Mouse (Mus musculus) forebrain, embryonic 14.5 days (tissue): ENCODE measurements at regions not wholly inside any gene's neighbourhood (a gene's known extent, or its start where the extent isn't known, plus 50 kb on each side); places are given as distances from the start of the nearest gene placed in this dataset.

Experiments used
- ATAC-seq: fragments of 200-750 bp; cut with Nextera tagmentation; 2 replicates; pipeline ENCODE4 v1.8.0; 2017; ENCODE audit warnings: mild to moderate bottlenecking, moderate library complexity
- DNase-seq: peaks from one replicate; pipeline ENCODE4 v3.0.0-alpha.2; 2015; ENCODE audit warnings: low spot score
- H3K27ac ChIP-seq: fragments of 300-500 bp; sonication (generic); 2 replicates; pipeline ENCODE4 v1.5.1; 2014; ENCODE audit warnings: low read depth, mild to moderate bottlenecking, control low read depth, low read length, moderate library complexity
- H3K27me3 ChIP-seq: fragments of 300-500 bp; sonication (generic); replicated peaks from 2 replicates; pipeline ENCODE4 v1.6.1; 2014; ENCODE audit warnings: low read length, control low read depth, mixed read lengths; ENCODE audit not compliant: control insufficient read depth, insufficient read depth
- H3K36me3 ChIP-seq: fragments of 300-500 bp; sonication (generic); 2 replicates; pipeline ENCODE4 v1.6.1; 2014; ENCODE audit warnings: low read length, control low read depth; ENCODE audit not compliant: control insufficient read depth, insufficient read depth
- H3K4me1 ChIP-seq: fragments of 300-500 bp; sonication (generic); 2 replicates; pipeline ENCODE4 v1.6.1; 2014; ENCODE audit warnings: antibody characterized with exemption, low read length, control low read depth; ENCODE audit not compliant: control insufficient read depth, insufficient read depth
- H3K4me2 ChIP-seq: fragments of 300-500 bp; sonication (generic); 2 replicates; pipeline ENCODE4 v1.6.1; 2014; ENCODE audit warnings: mild to moderate bottlenecking, control low read depth, low read length
- H3K4me3 ChIP-seq: fragments of 300-500 bp; sonication (generic); 2 replicates; pipeline ENCODE4 v1.5.1; 2014; ENCODE audit warnings: low read depth, low read length, control low read depth
- H3K9ac ChIP-seq: fragments of 300-500 bp; sonication (generic); 2 replicates; pipeline ENCODE4 v1.6.1; 2014; ENCODE audit warnings: mild to moderate bottlenecking, low read length, control low read depth, moderate library complexity
- H3K9me3 ChIP-seq: fragments of 300-500 bp; sonication (generic); replicated peaks from 2 replicates; pipeline ENCODE4 v1.6.1; 2016; ENCODE audit warnings: low read length, control low read depth, mixed read lengths; ENCODE audit not compliant: control insufficient read depth
- WGBS: fragments of 180-500 bp; shearing (Covaris S2); extraction: QIAGEN DNeasy Blood & Tissue Kit; methylation state at CpG from one replicate; pipeline ENCODE4 v1.1.7; 2014; 5-methylcytosine and 5-hydroxymethylcytosine counted together

DNA sequence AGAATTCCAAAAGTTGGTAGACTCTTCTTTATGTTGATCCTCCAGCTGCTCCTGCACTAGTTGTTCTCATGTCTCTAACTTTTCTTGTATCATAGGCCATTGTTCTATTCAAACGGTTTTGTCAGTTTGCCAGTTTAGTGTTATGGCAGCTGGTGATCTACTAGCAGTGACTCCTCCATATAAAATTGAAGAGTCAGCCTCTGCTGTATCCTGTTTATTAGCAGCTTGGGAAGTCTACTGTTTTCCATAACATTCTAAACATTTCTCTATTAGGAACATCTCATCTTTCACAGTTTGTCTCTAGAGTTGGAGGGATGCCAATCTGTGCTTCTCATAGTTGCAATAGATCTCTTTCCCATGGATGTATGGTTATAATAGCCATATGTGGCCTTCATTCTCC, 58.6 kb downstream of the Drd1 start:
- Histone ChIP-seq H3K4me2 (no peak overlapping the region), H3K36me3 (no peaks in the 10 kb centered on the region), H3K4me1 (no peaks in the 10 kb centered on the region), H3K27me3 (no peaks in the 10 kb centered on the region), H3K9ac (no peak overlapping the region), H3K9me3 (no peaks in the 10 kb centered on the region), H3K27ac (no peak overlapping the region), H3K4me3 (no peak overlapping the region)
- DNase-seq, result no peak
- 71% methylated on average over 1 of the region's 1 CpGs for WGBS
- no peak for ATAC-seq

GRCm38 (mm10) chr13:53992863-53993451, 62.5 kb downstream of the Drd1 start:
- no peak for ATAC-seq
- Histone ChIP-seq H3K36me3 (no peaks in the 10 kb centered on the region), H3K27me3 (no peaks in the 10 kb centered on the region), H3K9ac (no peak overlapping the region), H3K4me3 (no peak overlapping the region), H3K9me3 (no peaks in the 10 kb centered on the region), H3K4me2 (no peak overlapping the region), H3K27ac (no peak overlapping the region), H3K4me1 (no peaks in the 10 kb centered on the region)
- DNase-seq, result no peak
- 82% methylated on average over 7 of the region's 7 CpGs for WGBS

GRCm38 (mm10) chr13:53979226-53979625, 76.3 kb downstream of the Drd1 start:
- no peak overlapping the region for H3K4me3 ChIP-seq
- peak; percentile 46 for DNase-seq
- WGBS, result 47% methylated on average over 2 of the region's 2 CpGs
- ATAC-seq, result no peak
- no peak overlapping the region for H3K4me2 ChIP-seq
- H3K9ac ChIP-seq, result no peak overlapping the region
- no peaks in the 10 kb centered on the region for H3K27me3 ChIP-seq
- H3K27ac ChIP-seq, result 0 out of 2 replicates have a peak overlapping the region, but pooled peaks have one; percentile 54
- no peaks in the 10 kb centered on the region for H3K4me1 ChIP-seq
- no peaks in the 10 kb centered on the region for H3K36me3 ChIP-seq
- H3K9me3 ChIP-seq, result no peaks in the 10 kb centered on the region

- no peaks in the 10 kb centered on the region for H3K4me1 ChIP-seq
- ATAC-seq (no peak), DNase-seq (no peak)
- no peak overlapping the region for H3K27ac ChIP-seq
- WGBS, result 92% methylated on average over 2 of the region's 2 CpGs
- H3K27me3 ChIP-seq, result no peaks in the 10 kb centered on the region
- H3K4me3 ChIP-seq, result no peak overlapping the region
- H3K9me3 ChIP-seq, result peaks cover 7% of the 10 kb centered on the region; the same call in 1 of the 2 replicates
- H3K9ac ChIP-seq, result no peak overlapping the region
- H3K4me2 ChIP-seq, result no peak overlapping the region
- no peaks in the 10 kb centered on the region for H3K36me3 ChIP-seq
Observed at GRCm38 (mm10) chr13:53969421-53969820, 86.1 kb downstream of the Drd1 start.

DNA sequence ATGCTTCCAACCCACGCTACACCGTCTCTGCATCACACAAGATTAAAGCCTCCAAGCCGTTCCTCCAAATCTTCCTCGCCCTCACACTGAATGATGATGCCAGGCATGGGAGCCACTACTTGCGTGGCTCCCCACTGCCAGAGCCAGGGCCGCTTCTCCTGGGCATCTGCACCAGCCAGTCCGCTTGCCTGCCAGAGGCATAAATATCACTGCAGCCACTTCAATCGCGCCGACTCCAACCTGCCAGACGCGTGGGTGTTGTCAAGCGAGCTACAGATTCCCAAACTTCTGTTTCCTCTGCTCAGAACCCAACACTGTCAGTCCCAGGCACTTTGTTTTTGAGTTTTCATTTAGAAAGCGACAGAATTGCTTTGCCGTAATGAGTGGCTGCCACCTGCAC, 99.3 kb downstream of the Drd1 start:
- 90% methylated on average over 15 of the region's 15 CpGs for WGBS

GRCm38 (mm10) chr13:53948056-53948455, 107.4 kb downstream of the Drd1 start:
- no peaks in the 10 kb centered on the region for H3K9me3 ChIP-seq
- ATAC-seq, result no peak

More for the DNA sequence above, 99.3 kb downstream of the Drd1 start:
- no peaks in the 10 kb centered on the region for H3K27me3 ChIP-seq
- H3K36me3 ChIP-seq, result no peaks in the 10 kb centered on the region
- no peaks in the 10 kb centered on the region for H3K4me1 ChIP-seq
- no peak overlapping the region for H3K4me3 ChIP-seq
- H3K9me3 ChIP-seq, result no peaks in the 10 kb centered on the region
- no peak overlapping the region for H3K27ac ChIP-seq
- H3K9ac ChIP-seq, result no peak overlapping the region
- H3K4me2 ChIP-seq, result no peak overlapping the region
- ATAC-seq, result no peak
- no peak for DNase-seq

DNA sequence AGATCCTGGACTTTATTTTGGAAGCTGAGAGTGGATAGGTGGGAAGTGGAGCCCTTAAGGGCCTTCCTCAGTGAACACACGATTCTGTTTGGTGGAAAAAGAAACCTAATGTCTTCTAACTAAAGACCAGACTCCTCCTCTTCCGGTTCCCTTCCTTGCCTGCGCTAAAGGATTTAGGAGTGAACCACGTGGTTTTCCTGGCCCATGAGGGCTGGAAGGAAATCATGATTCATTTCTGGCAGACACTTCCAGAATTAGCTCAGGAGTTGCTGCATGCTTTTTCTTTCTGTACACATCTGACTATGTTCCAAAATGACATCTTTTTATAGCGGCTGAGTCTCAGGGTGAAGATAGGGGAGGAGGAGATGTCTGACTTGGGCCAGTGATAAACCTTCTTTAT, 109.8 kb downstream of the Drd1 start:
- Histone ChIP-seq H3K36me3 (no peaks in the 10 kb centered on the region), H3K4me2 (no peak overlapping the region), H3K9ac (no peak overlapping the region), H3K4me1 (no peaks in the 10 kb centered on the region), H3K27ac (no peak overlapping the region), H3K9me3 (no peaks in the 10 kb centered on the region), H3K4me3 (no peak overlapping the region), H3K27me3 (no peaks in the 10 kb centered on the region)
- 73% methylated on average over 5 of the region's 5 CpGs for WGBS
- peak; percentile 58 for DNase-seq
- ATAC-seq, result no peak

More at GRCm38 (mm10) chr13:53948056-53948455, 107.4 kb downstream of the Drd1 start:
- DNase-seq, result no peak
- Histone ChIP-seq H3K27me3 (no peaks in the 10 kb centered on the region), H3K36me3 (no peaks in the 10 kb centered on the region), H3K9ac (no peak overlapping the region), H3K4me3 (no peak overlapping the region), H3K27ac (no peak overlapping the region), H3K4me1 (no peaks in the 10 kb centered on the region), H3K4me2 (no peak overlapping the region)
- WGBS, result 4% methylated on average over 4 of the region's 4 CpGs

DNA sequence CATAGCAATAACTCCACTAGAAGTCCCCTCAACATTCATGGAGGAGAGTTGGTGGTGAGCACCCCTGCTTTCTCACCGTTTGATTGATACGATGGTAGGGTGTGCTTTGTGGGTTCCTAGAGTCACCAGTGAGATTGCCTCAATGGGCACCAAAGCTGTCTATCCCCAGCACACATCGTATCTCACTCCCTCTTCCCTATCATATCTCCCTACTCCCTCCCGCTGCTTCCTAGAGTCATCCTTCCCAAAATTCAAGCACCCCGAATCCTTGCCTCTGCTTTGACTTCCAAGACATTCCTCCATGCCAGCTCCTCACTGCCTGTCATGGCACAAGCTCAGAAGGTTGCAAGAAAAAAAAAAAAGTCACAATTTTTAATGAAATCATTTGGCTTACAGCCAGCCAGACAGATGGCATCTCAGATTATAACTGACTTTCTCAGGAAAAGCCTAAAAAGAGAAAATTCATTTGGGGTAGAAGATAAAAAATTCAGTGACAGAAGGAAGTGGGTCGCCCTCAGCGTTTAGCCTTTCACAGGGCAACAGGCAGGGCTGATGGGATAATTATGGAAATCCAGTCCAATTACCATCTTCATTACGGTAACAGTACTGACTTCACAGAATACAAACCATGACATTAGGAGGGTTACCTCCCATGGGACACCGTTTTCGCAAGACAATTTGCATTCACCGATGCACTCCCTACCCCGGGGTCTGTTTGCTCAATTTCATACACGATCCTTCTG, 114.3 kb downstream of the Drd1 start:
- no peak overlapping the region for H3K4me2 ChIP-seq
- no peaks in the 10 kb centered on the region for H3K9me3 ChIP-seq
- peak overlapping the region; percentile 27 for H3K27ac ChIP-seq
- 64% methylated on average over 13 of the region's 13 CpGs for WGBS
- peak; percentile 88 for DNase-seq
- peak; percentile 61; the same call in 1 of the 2 replicates for ATAC-seq
- H3K9ac ChIP-seq, result no peak overlapping the region
- no peaks in the 10 kb centered on the region for H3K27me3 ChIP-seq
- H3K36me3 ChIP-seq, result no peaks in the 10 kb centered on the region
- H3K4me3 ChIP-seq, result no peak overlapping the region
- no peaks in the 10 kb centered on the region for H3K4me1 ChIP-seq

DNA sequence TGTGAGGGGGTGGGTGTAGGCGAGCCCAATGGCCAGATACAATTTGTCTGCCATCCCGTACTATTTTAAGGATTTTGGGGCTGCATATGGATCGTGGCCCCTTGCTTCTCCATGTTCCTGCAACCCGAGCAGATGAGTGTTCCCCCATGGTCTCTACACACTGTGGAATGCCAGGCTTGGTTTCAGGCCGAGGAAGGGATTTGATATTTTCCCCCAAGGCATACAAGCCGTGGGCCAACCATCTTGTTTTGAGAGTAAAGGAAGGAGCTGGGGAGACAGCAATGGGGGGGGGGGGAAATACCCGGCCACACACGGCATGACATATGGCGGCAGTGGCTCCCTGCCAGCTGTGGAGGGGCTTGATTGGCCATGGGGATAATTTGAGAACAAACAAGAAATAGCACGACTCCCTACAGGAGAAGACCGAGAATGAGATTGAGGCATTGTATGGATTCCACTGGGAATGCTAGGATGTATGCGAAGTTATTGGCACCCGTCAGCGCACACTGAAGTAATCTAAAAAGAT, 120.3 kb downstream of the Drd1 start:
- H3K4me3 ChIP-seq, result no peak overlapping the region
- ATAC-seq, result peak; percentile 54; the same call in 1 of the 2 replicates
- no peak overlapping the region for H3K9ac ChIP-seq
- WGBS, result 71% methylated on average over 14 of the region's 14 CpGs
- H3K27me3 ChIP-seq, result no peaks in the 10 kb centered on the region
- H3K4me1 ChIP-seq, result no peaks in the 10 kb centered on the region
- no peaks in the 10 kb centered on the region for H3K9me3 ChIP-seq
- peak; percentile 57 for DNase-seq
- H3K27ac ChIP-seq, result no peak overlapping the region
- no peaks in the 10 kb centered on the region for H3K36me3 ChIP-seq
- H3K4me2 ChIP-seq, result no peak overlapping the region
